28 mouse cellular contexts compared by ENCODE assay signal in genomic region chr3:149386027-149386426, GRCm38 (mm10).
DNase-seq lines count a peak whose midpoint lies in the region; ATAC-seq and TF ChIP-seq lines count a peak whose summit lies in the region.
"Had no signal": no experiment of that assay in that cellular context is flagged by ENCODE, and none has a peak within 500 bp of the region (broad histone marks: within the 10 kb centered on the region; RNA-seq: fewer than 3 reads in every experiment).

No protein-coding gene starts in this region.

- H3K4me3 ChIP-seq in heart, embryonic 11.5 days (ENCODE audit: low read depth, low read length): no peak overlapping the region
- H3K4me3 ChIP-seq in heart, postnatal 0 days (ENCODE audit: low read depth, low read length): no peak overlapping the region
- no peak overlapping the region for H3K4me3 ChIP-seq in intestine, embryonic 16.5 days (ENCODE audit: low read length)
- H3K4me3 ChIP-seq: erythroblast, embryonic 14.5 days; gastrocnemius, adult 2 months; hindbrain, embryonic 13.5 days; kidney, embryonic 15.5 days; layer of hippocampus, adult 2 months; left cerebral cortex, adult 2 months; limb, embryonic 12.5 days; neural tube, embryonic 15.5 days; stomach, embryonic 15.5 days had no signal

- TF ChIP-seq EP300 in heart, postnatal 0 days (IDR thresholded peaks at IDR 0.05; ENCODE audit: low read depth): no peak

- WGBS in heart, embryonic 11.5 days (ENCODE audit: insufficient replicate concordance): 53% methylated on average over 2 of the region's 2 CpGs
- 16% methylated on average over 2 of the region's 2 CpGs for WGBS in heart, postnatal 0 days
- WGBS in intestine, embryonic 16.5 days: 48% methylated on average over 2 of the region's 2 CpGs

- H3K27ac ChIP-seq in heart, embryonic 11.5 days (ENCODE audit: low read depth, low read length): no peak overlapping the region
- peak overlapping the region; percentile 34; the same call in 1 of the 2 replicates for H3K27ac ChIP-seq in heart, postnatal 0 days (ENCODE audit: low read depth)
- H3K27ac ChIP-seq in intestine, embryonic 16.5 days (ENCODE audit: low read length): no peak overlapping the region
- H3K27ac ChIP-seq: gastrocnemius, adult 2 months; hindbrain, embryonic 13.5 days; kidney, embryonic 15.5 days; layer of hippocampus, adult 2 months; left cerebral cortex, adult 2 months; limb, embryonic 12.5 days; neural tube, embryonic 15.5 days; stomach, embryonic 15.5 days had no signal

- no peak for TF ChIP-seq CTCF in heart, postnatal 0 days (IDR thresholded peaks at IDR 0.05; ENCODE audit: low read depth)

- intact Hi-C loops in heart, postnatal 25 days (cut with DNase I): no loop called here

- no peak overlapping the region for H3K4me2 ChIP-seq in heart, embryonic 11.5 days
- H3K4me2 ChIP-seq in heart, postnatal 0 days (ENCODE audit: low read depth, low read length): no peak overlapping the region
- H3K4me2 ChIP-seq in intestine, embryonic 16.5 days (ENCODE audit: low read depth, low read length): no peak overlapping the region
- H3K4me2 ChIP-seq: hindbrain, embryonic 13.5 days; kidney, embryonic 15.5 days; limb, embryonic 12.5 days; neural tube, embryonic 15.5 days; stomach, embryonic 15.5 days had no signal

- no peaks in the 10 kb centered on the region for H3K36me3 ChIP-seq in heart, embryonic 11.5 days (ENCODE audit: control insufficient read depth, insufficient read depth, low read length)
- H3K36me3 ChIP-seq in heart, postnatal 0 days (replicated peaks; ENCODE audit: control insufficient read depth, insufficient read depth, low read length): no peaks in the 10 kb centered on the region
- no peaks in the 10 kb centered on the region for H3K36me3 ChIP-seq in intestine, embryonic 16.5 days (ENCODE audit: control insufficient read depth, insufficient read depth, low read length)
- H3K36me3 ChIP-seq: G1E; hindbrain, embryonic 13.5 days; kidney, embryonic 15.5 days; limb, embryonic 12.5 days; neural tube, embryonic 15.5 days; stomach, embryonic 15.5 days had no signal

- ATAC-seq in heart, embryonic 11.5 days (replicated peaks; ENCODE audit: insufficient number of reproducible peaks, low FRiP score, low TSS enrichment): no peak
- ATAC-seq in heart, postnatal 0 days (ENCODE audit: insufficient read depth, low read depth): no peak
- ATAC-seq in common myeloid progenitor, adult 5-6 weeks (replicated peaks; ENCODE audit: low read depth, poor library complexity, severe bottlenecking): peak; percentile 83
- peak; percentile 94 for ATAC-seq in intestine, embryonic 16.5 days
- ATAC-seq: Patski had no signal

- peak; percentile 37 for DNase-seq in heart, adult 11 months
- no peak for DNase-seq in heart, postnatal 0 days (ENCODE audit: low spot score)
- no peak for DNase-seq in heart, postnatal 25 days (ENCODE audit: low spot score)
- DNase-seq in cerebellum, postnatal 14 days: no peak
- no peak for DNase-seq in urinary bladder, postnatal 25 days (ENCODE audit: low spot score)
- DNase-seq: adrenal gland, postnatal 25 days; cerebellum, adult 11-12 months; cerebellum, adult 9-11 months; gastrocnemius, adult 2 months; kidney, postnatal 36 days; lung, postnatal 4 days; midbrain, embryonic 14.5 days; retina, postnatal 1 day; right cerebral cortex, postnatal 25 days; thymus, postnatal 14 days had no signal

- peaks cover 8% of the 10 kb centered on the region; the same call in 1 of the 2 replicates for H3K4me1 ChIP-seq in heart, embryonic 11.5 days (ENCODE audit: control insufficient read depth, insufficient read depth, low read length)
- peaks cover 20% of the 10 kb centered on the region for H3K4me1 ChIP-seq in heart, postnatal 0 days (ENCODE audit: control insufficient read depth, insufficient read depth)
- no peaks in the 10 kb centered on the region for H3K4me1 ChIP-seq in intestine, embryonic 16.5 days (ENCODE audit: control insufficient read depth, insufficient read depth, low read length)
- H3K4me1 ChIP-seq: stomach, embryonic 15.5 days had no signal

- H3K9me3 ChIP-seq in heart, embryonic 11.5 days (replicated peaks; ENCODE audit: control insufficient read depth, low read length): no peaks in the 10 kb centered on the region
- no peaks in the 10 kb centered on the region for H3K9me3 ChIP-seq in heart, postnatal 0 days (replicated peaks; ENCODE audit: control insufficient read depth, low read length)
- H3K9me3 ChIP-seq in intestine, embryonic 16.5 days (ENCODE audit: control insufficient read depth, low read length): no peaks in the 10 kb centered on the region
- H3K9me3 ChIP-seq: hindbrain, embryonic 13.5 days; kidney, embryonic 15.5 days; limb, embryonic 12.5 days; neural tube, embryonic 15.5 days; stomach, embryonic 15.5 days had no signal

- H3K27me3 ChIP-seq in heart, embryonic 11.5 days (ENCODE audit: control insufficient read depth, insufficient read depth, low read length): no peaks in the 10 kb centered on the region
- no peaks in the 10 kb centered on the region for H3K27me3 ChIP-seq in heart, postnatal 0 days (ENCODE audit: control insufficient read depth, insufficient read depth, low read length)
- H3K27me3 ChIP-seq in intestine, embryonic 16.5 days (replicated peaks; ENCODE audit: control insufficient read depth, insufficient read depth, low read length): no peaks in the 10 kb centered on the region
- H3K27me3 ChIP-seq: hindbrain, embryonic 13.5 days; kidney, embryonic 15.5 days; limb, embryonic 12.5 days; neural tube, embryonic 15.5 days; Patski; stomach, embryonic 15.5 days had no signal

- H3K9ac ChIP-seq in heart, embryonic 11.5 days (ENCODE audit: low read depth, low read length): no peak overlapping the region
- H3K9ac ChIP-seq in heart, postnatal 0 days (replicated peaks; ENCODE audit: low read depth, low read length): no peak overlapping the region
- H3K9ac ChIP-seq in intestine, embryonic 16.5 days (ENCODE audit: low read depth, low read length): no peak overlapping the region
- H3K9ac ChIP-seq: hindbrain, embryonic 13.5 days; kidney, embryonic 15.5 days; limb, embryonic 12.5 days; neural tube, embryonic 15.5 days; stomach, embryonic 15.5 days had no signal

Comparison
In these comparisons a context has a peak if more than half of its experiments do, and no peak if none do; other contexts are left out.
1. ATAC-seq: peak in common myeloid progenitor, adult 5-6 weeks (single experiment) and intestine, embryonic 16.5 days (single experiment); none in heart, embryonic 11.5 days (single experiment) and heart, postnatal 0 days (single experiment).